Mouse (Mus musculus): ENCODE measurements at regions not wholly inside any gene's neighbourhood (a gene's known extent, or its start where the extent isn't known, plus 50 kb on each side); places are given as distances from the start of the nearest gene placed in this dataset.

GRCm38 (mm10) chr11:55867141-55867540 is 173.7 kb downstream of the Nmur2 start:
- TF ChIP-seq CTCF (IDR thresholded peaks at IDR 0.05; ENCODE audit: low read depth, low read length) (no peak), POLR2A (IDR thresholded peaks at IDR 0.05; ENCODE audit: extremely low read depth, insufficient read depth, low read length) (no peak)

Data from liver, adult 2 months (tissue).